Mouse (Mus musculus) myocyte (in vitro differentiated cells): ENCODE measurements around the gene Tenm4. TPM values are rescaled to one million over a fixed set of nuclear protein-coding genes. Genes with fewer than 3 reads are reported as not detected.

Experiments
- H3K27me3 ChIP-seq: one replicate; pipeline ENCODE4 v1.6.1; 2011; ENCODE audit not compliant: control insufficient read depth, insufficient read depth, insufficient read length
- H3K36me3 ChIP-seq: one replicate; pipeline ENCODE4 v1.6.1; 2011; ENCODE audit not compliant: control insufficient read depth, insufficient read depth
- H3K4me2 ChIP-seq: one replicate; pipeline ENCODE4 v1.6.1; 2011; ENCODE audit warnings: low read depth, control low read depth
- H3K4me3 ChIP-seq: one replicate; pipeline ENCODE4 v1.5.1; 2011; ENCODE audit warnings: mild to moderate bottlenecking, control low read depth, moderate library complexity
- H3K79me2 ChIP-seq: one replicate; pipeline ENCODE4 v1.6.1; 2011; ENCODE audit not compliant: control insufficient read depth, insufficient read depth
- H3ac ChIP-seq: one replicate; pipeline ENCODE4 v1.6.1; 2011; ENCODE audit not compliant: control insufficient read depth, insufficient read length
- CEBPB ChIP-seq: IDR thresholded peaks from 2 replicates; pipeline ENCODE4 v1.6.1; 2011; ENCODE audit warnings: mild to moderate bottlenecking, moderate library complexity; ENCODE audit not compliant: poor library complexity, insufficient read depth, severe bottlenecking
- E2F4 ChIP-seq: IDR thresholded peaks from one replicate; pipeline ENCODE4 v1.6.1; 2011; ENCODE audit warnings: mild to moderate bottlenecking, control low read depth, moderate library complexity; ENCODE audit not compliant: insufficient read depth
- MAX ChIP-seq: IDR thresholded peaks from one replicate; pipeline ENCODE4 v1.6.1; 2011; ENCODE audit warnings: low read depth, mild to moderate bottlenecking, control low read depth
- MYOD1 ChIP-seq, 3 experiments: IDR thresholded peaks; one replicate each; pipeline ENCODE4 v1.6.1; 2011; ENCODE audit warnings: control low read depth in 2 of 3, low read depth in 2 of 3, mild to moderate bottlenecking in 2 of 3, moderate library complexity in 1 of 3; ENCODE audit not compliant: insufficient read length in 2 of 3, control insufficient read depth in 1 of 3
- MYOG ChIP-seq, 3 experiments: IDR thresholded peaks; one replicate each; pipeline ENCODE4 v1.6.1; 2011; ENCODE audit warnings: control low read depth in 2 of 3, low read depth in 2 of 3, mild to moderate bottlenecking in 2 of 3; ENCODE audit not compliant: insufficient read length in 2 of 3, control insufficient read depth in 1 of 3, insufficient read depth in 1 of 3
- POLR2A ChIP-seq: IDR thresholded peaks from one replicate; pipeline ENCODE4 v1.6.1; 2011; ENCODE audit warnings: low read depth, mild to moderate bottlenecking, control low read depth, moderate library complexity; ENCODE audit not compliant: insufficient read length
- POLR2AphosphoS2 ChIP-seq: IDR thresholded peaks from one replicate; pipeline ENCODE4 v1.6.1; 2011; ENCODE audit warnings: low read depth, control low read depth; ENCODE audit not compliant: insufficient read length
- REST ChIP-seq: IDR thresholded peaks from one replicate; pipeline ENCODE4 v1.6.1; 2011; ENCODE audit warnings: mild to moderate bottlenecking, control low read depth, moderate library complexity; ENCODE audit not compliant: insufficient read depth, insufficient read length
- SRF ChIP-seq: IDR thresholded peaks from one replicate; pipeline ENCODE4 v1.6.1; 2011; ENCODE audit warnings: low read depth; ENCODE audit not compliant: control insufficient read depth, insufficient read length
- TCF12 ChIP-seq: IDR thresholded peaks from one replicate; pipeline ENCODE4 v1.6.1; 2011; ENCODE audit warnings: mild to moderate bottlenecking, control low read depth; ENCODE audit not compliant: poor library complexity, insufficient read depth, severe bottlenecking
- TCF3 ChIP-seq: IDR thresholded peaks from one replicate; pipeline ENCODE4 v1.6.1; 2011; ENCODE audit warnings: low read depth, control low read depth; ENCODE audit not compliant: insufficient read length
- USF1 ChIP-seq: IDR thresholded peaks from one replicate; pipeline ENCODE4 v1.6.1; 2011; ENCODE audit warnings: low read depth, mild to moderate bottlenecking, control low read depth, moderate library complexity
- polyA plus RNA-seq: library from polyadenylated mRNA; unstranded; fragments of >200 nt; fragmentation: generic; extraction: Trizol; gene quantifications from one replicate; pipeline ENCODE4 v1.2.1, GENCODE M21; 2012; ENCODE audit warnings: missing spikeins

The Tenm4 gene
- polyA plus RNA-seq, 1 experiment = 10.9 TPM

DNA sequence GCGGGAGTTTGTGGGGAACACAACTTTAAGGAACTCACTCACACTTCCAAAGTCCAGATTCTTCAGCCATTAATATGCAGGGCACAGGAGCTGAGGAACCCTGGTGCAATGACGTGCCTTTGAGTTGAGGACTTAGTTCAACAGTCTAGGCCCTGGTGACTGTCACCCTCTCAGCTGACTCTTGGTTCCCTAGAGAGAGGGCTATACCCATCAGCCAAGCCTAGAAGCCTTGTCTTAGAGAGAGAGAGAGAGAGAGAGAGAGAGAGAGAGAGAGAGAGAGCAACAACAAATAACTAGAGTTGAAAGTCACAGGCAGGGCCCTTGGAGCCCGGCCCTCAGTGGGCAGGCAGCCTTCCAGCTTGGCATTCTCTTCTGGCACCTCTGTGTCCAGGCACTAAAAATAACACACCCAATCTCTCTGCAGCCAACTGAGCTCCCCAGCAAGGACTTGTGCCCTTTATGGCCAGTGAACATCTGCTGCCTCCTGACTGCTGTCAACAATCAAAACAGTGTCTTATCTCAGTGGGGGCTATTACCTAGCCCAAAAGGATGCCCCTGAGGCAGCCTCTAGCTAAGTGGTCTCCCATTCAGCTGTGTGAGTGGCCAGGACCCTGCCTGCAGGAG is 28.0 kb upstream of the Tenm4 start:
- Histone ChIP-seq H3K27me3 (no peaks in the 10 kb centered on the region), H3K4me2 (no peak overlapping the region), H3K79me2 (no peaks in the 10 kb centered on the region), H3ac (no peak overlapping the region), H3K36me3 (no peaks in the 10 kb centered on the region), H3K4me3 (no peak overlapping the region)
- TF ChIP-seq POLR2A (no peak), SRF (no peak), REST (no peak), TCF12 (no peak), MYOG (IDR thresholded peaks at IDR 0.05; ENCODE audit: control insufficient read depth in 1 of 3, insufficient read depth in 1 of 3, insufficient read length in 2 of 3, low read depth in 2 of 3) (peak in 2 of 3 experiments; percentile 21 to 47), MYOD1 (IDR thresholded peaks at IDR 0.05; ENCODE audit: control insufficient read depth in 1 of 3, insufficient read length in 2 of 3, low read depth in 2 of 3) (peak in 2 of 3 experiments; percentile 46 to 77)

DNA sequence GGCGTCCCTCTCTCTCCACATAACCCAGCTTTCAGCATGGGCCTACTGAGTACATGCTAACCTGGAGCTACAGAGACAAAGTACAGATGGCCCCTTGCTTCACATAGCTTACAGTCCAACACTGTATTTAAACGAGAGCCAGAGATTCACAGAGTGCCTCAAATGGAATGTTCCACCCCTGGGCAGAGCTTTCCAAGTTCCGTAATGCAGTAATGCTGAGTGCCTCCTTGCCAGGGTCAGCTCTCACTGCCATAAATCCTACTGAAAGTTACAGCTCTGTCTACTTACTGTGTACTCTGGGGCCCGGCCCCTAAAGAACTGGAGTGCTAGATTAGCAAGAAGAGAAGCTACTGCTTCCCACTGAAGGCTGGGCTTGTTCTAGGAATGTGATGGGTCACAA is 23.6 kb upstream of the Tenm4 start:
- H3ac ChIP-seq = no peak overlapping the region
- TF ChIP-seq MYOG (IDR thresholded peaks at IDR 0.05; ENCODE audit: control insufficient read depth in 1 of 3, insufficient read depth in 1 of 3, insufficient read length in 2 of 3, low read depth in 2 of 3) (no peak), TCF12 (no peak), E2F4 (no peak), REST (no peak), MAX (no peak), CEBPB (no peak), MYOD1 (IDR thresholded peaks at IDR 0.05; ENCODE audit: control insufficient read depth in 1 of 3, insufficient read length in 2 of 3, low read depth in 2 of 3) (no peak), SRF (no peak), POLR2AphosphoS2 (no peak), POLR2A (no peak), USF1 (no peak), TCF3 (no peak)

DNA sequence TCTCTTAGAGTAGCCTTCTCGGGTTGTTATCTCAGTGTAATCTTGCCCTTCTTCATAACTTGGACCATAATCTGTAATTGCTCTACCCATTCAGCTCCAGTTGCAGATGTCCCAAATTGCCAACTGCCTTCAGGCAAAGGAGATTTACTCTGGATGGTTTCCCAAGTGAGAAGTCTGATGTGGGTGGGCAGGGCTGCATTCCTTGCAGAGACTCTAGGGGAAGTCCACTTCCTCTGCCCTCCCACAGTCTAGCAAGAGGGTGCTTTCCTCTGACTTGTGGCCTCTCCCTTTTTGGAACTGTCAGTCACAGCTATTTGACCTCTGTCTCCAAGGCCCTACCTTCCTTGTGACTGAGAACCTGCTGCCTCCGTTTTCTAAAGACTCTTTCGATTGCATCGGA is 22.9 kb upstream of the Tenm4 start:
- Histone ChIP-seq H3K36me3 (no peaks in the 10 kb centered on the region), H3K79me2 (no peaks in the 10 kb centered on the region), H3K4me2 (no peak overlapping the region), H3K27me3 (no peaks in the 10 kb centered on the region), H3K4me3 (no peak overlapping the region), H3ac (no peak overlapping the region)
- no peak for TF ChIP-seq USF1
- TF ChIP-seq MAX = no peak
- no peak for TF ChIP-seq POLR2AphosphoS2
- no peak for TF ChIP-seq E2F4
- no peak for TF ChIP-seq POLR2A
- no peak for TF ChIP-seq TCF3
- no peak for TF ChIP-seq MYOG (IDR thresholded peaks at IDR 0.05; ENCODE audit: control insufficient read depth in 1 of 3, insufficient read depth in 1 of 3, insufficient read length in 2 of 3, low read depth in 2 of 3)
- TF ChIP-seq SRF = no peak
- no peak for TF ChIP-seq MYOD1 (IDR thresholded peaks at IDR 0.05; ENCODE audit: control insufficient read depth in 1 of 3, insufficient read length in 2 of 3, low read depth in 2 of 3)
- no peak for TF ChIP-seq REST

More for the DNA sequence above, 23.6 kb upstream of the Tenm4 start:
- no peaks in the 10 kb centered on the region for H3K36me3 ChIP-seq
- H3K4me3 ChIP-seq = no peak overlapping the region
- no peaks in the 10 kb centered on the region for H3K79me2 ChIP-seq
- H3K27me3 ChIP-seq = no peaks in the 10 kb centered on the region
- H3K4me2 ChIP-seq = no peak overlapping the region

DNA sequence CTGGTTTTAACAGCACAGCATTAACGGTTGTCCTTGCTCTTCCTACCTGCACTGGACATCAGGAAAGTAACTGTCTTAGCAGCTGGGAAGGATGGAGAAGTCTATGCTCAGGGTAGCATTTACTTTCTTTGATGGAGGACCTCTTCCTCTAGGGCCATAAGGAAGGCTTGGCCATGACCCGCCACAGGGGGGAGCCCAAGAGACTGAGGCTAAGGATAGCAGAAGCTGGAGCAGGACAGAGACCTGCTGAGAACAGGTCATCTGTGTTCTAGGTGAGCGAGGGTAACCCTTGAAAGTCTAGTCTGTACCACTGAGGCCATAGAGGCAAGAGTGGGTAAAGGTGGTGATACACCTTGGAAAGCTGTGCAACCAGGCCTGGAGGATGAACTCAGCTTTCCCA is 19.8 kb upstream of the Tenm4 start:
- Histone ChIP-seq H3K27me3 (no peaks in the 10 kb centered on the region), H3K4me2 (no peak overlapping the region), H3K4me3 (no peak overlapping the region), H3K79me2 (no peaks in the 10 kb centered on the region), H3K36me3 (no peaks in the 10 kb centered on the region), H3ac (no peak overlapping the region)
- no peak for TF ChIP-seq POLR2A
- no peak for TF ChIP-seq MYOG (IDR thresholded peaks at IDR 0.05; ENCODE audit: control insufficient read depth in 1 of 3, insufficient read depth in 1 of 3, insufficient read length in 2 of 3, low read depth in 2 of 3)
- no peak for TF ChIP-seq MYOD1 (IDR thresholded peaks at IDR 0.05; ENCODE audit: control insufficient read depth in 1 of 3, insufficient read length in 2 of 3, low read depth in 2 of 3)
- TF ChIP-seq CEBPB = no peak

DNA sequence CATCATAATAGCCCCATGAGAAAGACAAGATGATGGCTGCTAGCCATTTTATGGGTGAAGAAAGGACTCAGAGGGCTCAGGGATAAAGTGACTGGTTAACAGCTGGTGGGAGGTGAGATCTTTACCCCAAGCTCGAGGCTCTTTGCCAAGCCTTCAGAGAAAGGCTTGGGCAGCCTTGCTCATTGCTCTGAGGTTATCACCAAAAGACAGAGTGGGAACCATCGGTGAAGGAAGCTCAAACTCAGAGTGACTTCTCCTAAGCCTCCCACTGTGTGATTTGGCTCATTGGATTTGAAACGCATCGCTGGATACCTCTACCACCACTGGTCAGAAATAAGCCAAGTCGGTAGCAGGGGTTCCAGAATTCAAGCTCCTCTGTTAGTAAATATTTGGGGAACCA is 19.1 kb upstream of the Tenm4 start:
- Histone ChIP-seq H3K27me3 (no peaks in the 10 kb centered on the region), H3K36me3 (no peaks in the 10 kb centered on the region), H3ac (no peak overlapping the region), H3K4me3 (no peak overlapping the region), H3K4me2 (peak overlapping the region; percentile 48), H3K79me2 (no peaks in the 10 kb centered on the region)
- TF ChIP-seq MYOD1 (IDR thresholded peaks at IDR 0.05; ENCODE audit: control insufficient read depth in 1 of 3, insufficient read length in 2 of 3, low read depth in 2 of 3) (peak in 1 of 3 experiments; percentile 3), POLR2A (no peak)
